Mouse (Mus musculus) forebrain, postnatal 0 days (tissue): ENCODE measurements at regions not wholly inside any gene's neighbourhood (a gene's known extent, or its start where the extent isn't known, plus 50 kb on each side); places are given as distances from the start of the nearest gene placed in this dataset.
A peak's percentile ranks its signal among the peaks of the same experiment; 100 is the strongest.

Source experiments
- ATAC-seq: fragments of 200-750 bp; cut with Nextera tagmentation; 2 replicates; pipeline ENCODE4 v1.8.0; 2017; ENCODE audit warnings: mild to moderate bottlenecking, moderate library complexity
- DNase-seq: peaks from one replicate; pipeline ENCODE4 v3.0.0-alpha.2; 2015
- H3K27ac ChIP-seq: fragments of 300-500 bp; sonication (generic); 2 replicates; pipeline ENCODE4 v1.5.1; 2014; ENCODE audit warnings: low read depth, mild to moderate bottlenecking, antibody characterized with exemption, low read length, moderate library complexity, mixed read lengths
- H3K27me3 ChIP-seq: fragments of 300-500 bp; sonication (generic); 2 replicates; pipeline ENCODE4 v1.6.1; 2014; ENCODE audit warnings: mild to moderate bottlenecking, low read length, mixed read lengths; ENCODE audit not compliant: insufficient read depth
- H3K36me3 ChIP-seq: fragments of 300-500 bp; sonication (generic); 2 replicates; pipeline ENCODE4 v1.6.1; 2014; ENCODE audit warnings: mild to moderate bottlenecking, moderate library complexity; ENCODE audit not compliant: insufficient read depth
- H3K4me1 ChIP-seq: fragments of 300-500 bp; sonication (generic); 2 replicates; pipeline ENCODE4 v1.6.1; 2014; ENCODE audit warnings: antibody characterized with exemption; ENCODE audit not compliant: insufficient read depth
- H3K4me2 ChIP-seq: fragments of 300-500 bp; sonication (generic); 2 replicates; pipeline ENCODE4 v1.6.1; 2014; ENCODE audit warnings: low read depth, mild to moderate bottlenecking, moderate library complexity
- H3K4me3 ChIP-seq: fragments of 300-500 bp; sonication (generic); 2 replicates; pipeline ENCODE4 v1.5.1; 2014; ENCODE audit warnings: low read depth, low read length, mixed read lengths
- H3K9ac ChIP-seq: fragments of 300-500 bp; sonication (generic); 2 replicates; pipeline ENCODE4 v1.6.1; 2014; ENCODE audit warnings: mild to moderate bottlenecking
- H3K9me3 ChIP-seq: fragments of 300-500 bp; sonication (generic); 2 replicates; pipeline ENCODE4 v1.6.1; 2016; ENCODE audit warnings: low read length
- CTCF ChIP-seq: sonication (generic); IDR thresholded peaks from 2 replicates; pipeline ENCODE4 v1.5.1; 2016; ENCODE audit warnings: antibody characterized with exemption, control low read depth, low read depth
- WGBS: fragments of 180-500 bp; shearing (Covaris S2); extraction: QIAGEN DNeasy Blood & Tissue Kit; methylation state at CpG from one replicate; pipeline ENCODE4 v1.1.7; 2014; 5-methylcytosine and 5-hydroxymethylcytosine counted together

- TF ChIP-seq CTCF = no peak
- H3K9ac ChIP-seq = no peak overlapping the region
- DNase-seq = peak; percentile 50
- no peak for ATAC-seq
- 34% methylated on average over 4 of the region's 4 CpGs for WGBS
- no peaks in the 10 kb centered on the region for H3K27me3 ChIP-seq
- H3K4me1 ChIP-seq = no peaks in the 10 kb centered on the region
- H3K27ac ChIP-seq = no peak overlapping the region
- H3K4me3 ChIP-seq = no peak overlapping the region
- H3K36me3 ChIP-seq = no peaks in the 10 kb centered on the region
- no peaks in the 10 kb centered on the region for H3K9me3 ChIP-seq
- no peak overlapping the region for H3K4me2 ChIP-seq
Observed at GRCm38 (mm10) chr4:12461251-12461650, 289.4 kb upstream of the Fam92a start.

DNA sequence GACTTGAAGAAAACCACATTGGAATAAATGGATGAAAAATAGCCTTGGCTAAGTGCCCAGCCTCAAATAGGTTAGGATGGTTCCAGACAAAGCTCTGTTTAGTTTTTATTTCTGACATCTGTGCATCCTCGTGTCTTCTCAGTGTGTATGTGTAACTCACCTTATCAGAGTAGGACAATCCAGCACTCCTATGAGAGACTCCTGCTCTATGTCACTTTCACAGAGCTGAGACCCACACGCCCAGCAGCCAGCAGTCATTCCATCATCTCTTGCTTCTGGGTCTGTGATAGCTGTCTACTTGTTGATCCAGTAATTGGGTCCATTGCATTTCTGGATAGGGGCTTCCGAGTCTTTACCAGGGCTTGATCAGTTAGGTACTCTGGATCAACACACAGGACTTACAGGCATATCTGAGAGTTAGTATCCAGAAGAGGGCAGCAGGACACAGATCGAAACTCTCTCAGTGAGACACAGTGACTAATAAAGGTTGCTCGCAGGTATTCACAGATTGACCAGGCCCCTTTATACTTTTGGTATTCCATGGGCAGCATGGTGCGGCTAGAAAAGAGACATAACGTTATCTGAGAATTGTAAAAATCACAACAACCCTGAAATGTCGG lies 286.3 kb upstream of the Fam92a start:
- Histone ChIP-seq H3K4me1 (no peaks in the 10 kb centered on the region), H3K4me2 (no peak overlapping the region), H3K9me3 (no peaks in the 10 kb centered on the region), H3K4me3 (no peak overlapping the region), H3K27ac (no peak overlapping the region), H3K9ac (no peak overlapping the region), H3K36me3 (no peaks in the 10 kb centered on the region), H3K27me3 (no peaks in the 10 kb centered on the region)
- ATAC-seq (no peak), DNase-seq (peak; percentile 26)
- peak; percentile 47 for TF ChIP-seq CTCF
- WGBS = 78% methylated on average over 8 of the region's 8 CpGs

DNA sequence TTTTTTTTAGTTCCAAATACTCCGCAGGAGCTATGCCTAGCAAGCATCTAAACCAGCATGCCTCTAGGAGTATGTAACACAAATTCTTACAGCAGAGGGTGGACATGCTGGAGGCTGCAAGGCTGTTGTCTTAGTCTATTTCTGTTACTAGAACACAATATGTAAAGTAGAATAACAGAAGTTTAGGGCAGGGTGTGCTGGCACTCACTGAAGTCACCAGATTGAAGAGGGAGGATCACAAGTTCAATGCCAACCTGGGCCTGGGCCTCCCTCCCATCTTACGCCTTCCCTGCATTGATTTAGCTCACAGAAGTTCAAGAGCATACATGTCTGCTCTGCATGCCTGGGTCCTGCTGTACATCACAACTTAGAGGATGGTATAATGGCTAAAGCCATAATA lies 280.3 kb upstream of the Fam92a start:
- ATAC-seq = peak; percentile 82
- 69% methylated on average over 2 of the region's 2 CpGs for WGBS
- no peak overlapping the region for H3K4me2 ChIP-seq
- no peaks in the 10 kb centered on the region for H3K27me3 ChIP-seq
- H3K27ac ChIP-seq = no peak overlapping the region
- H3K4me3 ChIP-seq = no peak overlapping the region
- TF ChIP-seq CTCF = no peak
- H3K4me1 ChIP-seq = no peaks in the 10 kb centered on the region
- H3K9ac ChIP-seq = no peak overlapping the region
- H3K9me3 ChIP-seq = no peaks in the 10 kb centered on the region
- peak; percentile 69 for DNase-seq
- no peaks in the 10 kb centered on the region for H3K36me3 ChIP-seq

- DNase-seq (no peak), ATAC-seq (no peak)
Observed at GRCm38 (mm10) chr4:12425507-12425906, 253.7 kb upstream of the Fam92a start.

DNA sequence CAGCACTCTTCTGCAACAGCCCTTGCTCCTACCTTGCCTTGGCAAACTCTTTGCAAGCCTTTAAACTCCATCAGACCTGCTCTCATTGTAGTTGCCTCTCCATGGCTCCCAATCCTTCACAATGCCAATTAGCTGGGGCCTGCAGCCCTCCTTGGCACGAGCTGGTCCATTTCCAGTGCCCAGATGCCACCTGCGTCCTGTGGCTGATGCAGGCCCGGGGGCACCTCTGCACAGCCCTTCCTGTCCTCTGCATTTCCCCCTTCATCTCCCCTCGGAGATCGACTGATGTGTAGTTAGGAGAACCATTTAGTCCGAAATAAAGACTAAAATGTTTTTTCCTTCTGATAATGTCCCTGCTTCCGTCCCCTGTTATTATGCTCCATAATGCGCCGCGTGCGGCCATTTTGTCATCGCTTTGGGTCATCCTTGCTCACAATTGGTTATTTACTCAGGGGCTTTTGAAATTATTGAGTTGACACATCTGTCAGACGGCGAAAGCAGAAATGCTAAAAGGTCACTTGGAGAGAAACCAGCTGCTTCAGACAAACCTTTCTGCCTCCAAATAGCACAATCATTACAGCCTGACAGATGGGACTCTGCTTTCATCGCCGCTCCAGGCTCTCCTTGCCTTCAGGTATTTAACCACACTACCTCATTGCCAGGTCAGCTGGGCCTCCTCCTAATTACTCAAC lies 250.0 kb upstream of the Fam92a start:
- Histone ChIP-seq H3K4me3 (no peak overlapping the region), H3K9me3 (no peaks in the 10 kb centered on the region), H3K4me1 (no peaks in the 10 kb centered on the region), H3K36me3 (no peaks in the 10 kb centered on the region), H3K27ac (no peak overlapping the region), H3K9ac (no peak overlapping the region), H3K27me3 (no peaks in the 10 kb centered on the region), H3K4me2 (no peak overlapping the region)
- ATAC-seq (no peak), DNase-seq (no peak)
- WGBS = 65% methylated on average over 16 of the region's 16 CpGs
- TF ChIP-seq CTCF = no peak

More at GRCm38 (mm10) chr4:12425507-12425906, 253.7 kb upstream of the Fam92a start:
- no peak for TF ChIP-seq CTCF
- H3K9me3 ChIP-seq = no peaks in the 10 kb centered on the region
- no peak overlapping the region for H3K4me2 ChIP-seq
- H3K4me1 ChIP-seq = no peaks in the 10 kb centered on the region
- H3K36me3 ChIP-seq = no peaks in the 10 kb centered on the region
- no peak overlapping the region for H3K9ac ChIP-seq
- no peak overlapping the region for H3K27ac ChIP-seq
- WGBS = 20% methylated on average over 3 of the region's 3 CpGs
- H3K27me3 ChIP-seq = no peaks in the 10 kb centered on the region
- no peak overlapping the region for H3K4me3 ChIP-seq

DNA sequence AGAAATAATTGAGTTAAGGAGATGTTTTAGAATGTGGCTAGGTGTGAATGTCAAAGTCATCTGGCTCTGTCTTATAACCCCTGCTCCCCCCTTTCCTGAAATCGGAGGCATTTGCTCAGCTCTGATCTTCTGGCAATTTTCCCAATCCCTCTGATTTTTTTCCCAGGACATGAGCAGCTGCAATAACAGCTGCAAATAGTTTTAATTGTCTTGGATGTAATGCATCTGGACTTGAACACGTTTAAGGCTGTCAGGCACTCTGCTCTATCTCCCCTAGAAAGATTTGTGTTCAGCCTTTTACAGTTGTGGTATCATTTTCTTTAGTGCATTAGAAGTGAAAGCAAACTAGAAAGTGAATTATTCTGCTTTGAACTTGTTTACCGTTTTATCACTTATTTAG lies 246.3 kb upstream of the Fam92a start:
- TF ChIP-seq CTCF = no peak
- 37% methylated on average over 3 of the region's 3 CpGs for WGBS
- H3K4me2 ChIP-seq = no peak overlapping the region
- H3K27me3 ChIP-seq = no peaks in the 10 kb centered on the region
- no peak overlapping the region for H3K9ac ChIP-seq
- no peak overlapping the region for H3K4me3 ChIP-seq
- H3K36me3 ChIP-seq = no peaks in the 10 kb centered on the region
- H3K27ac ChIP-seq = no peak overlapping the region
- no peaks in the 10 kb centered on the region for H3K4me1 ChIP-seq
- H3K9me3 ChIP-seq = no peaks in the 10 kb centered on the region
- no peak for ATAC-seq
- peak; percentile 13 for DNase-seq

GRCm38 (mm10) chr4:12395344-12395743 lies 223.5 kb upstream of the Fam92a start:
- Histone ChIP-seq H3K27me3 (no peaks in the 10 kb centered on the region), H3K4me2 (no peak overlapping the region), H3K36me3 (no peaks in the 10 kb centered on the region), H3K4me3 (no peak overlapping the region), H3K9me3 (no peaks in the 10 kb centered on the region), H3K4me1 (no peaks in the 10 kb centered on the region), H3K9ac (no peak overlapping the region), H3K27ac (no peak overlapping the region)
- WGBS = 79% methylated on average over 1 of the region's 1 CpGs
- no peak for TF ChIP-seq CTCF
- DNase-seq = no peak
- no peak for ATAC-seq
